Comparison of ENCODE assay signal across 8 mouse cellular contexts in genomic region chr9:37576436-37576930, GRCm38 (mm10). TPM values are rescaled to one million over a fixed set of nuclear protein-coding genes. Genes with fewer than 3 reads are reported as not detected.
DNase-seq lines count a peak whose midpoint lies in the region; ATAC-seq lines count a peak whose summit lies in the region.

No protein-coding gene starts in this region.

- H3K27me3 ChIP-seq in heart, embryonic 13.5 days (replicated peaks): peaks cover 14% of the 10 kb centered on the region; the same call in 1 of the 2 replicates

- no peaks in the 10 kb centered on the region for H3K9me3 ChIP-seq in heart, embryonic 13.5 days

- H3K4me3 ChIP-seq in heart, embryonic 13.5 days: peak overlapping the region; percentile 8; the same call in 1 of the 2 replicates

- intact Hi-C loops in heart, postnatal 25 days (cut with DNase I): no loop called here

- H3K9ac ChIP-seq in heart, embryonic 13.5 days: no peak overlapping the region

- WGBS in heart, embryonic 13.5 days: 26% methylated on average over 14 of the region's 14 CpGs

- DNase-seq in heart, postnatal 25 days (ENCODE audit: low spot score): no peak
- peak; percentile 13 for DNase-seq in MN1 (ENCODE audit: low spot score)
- peak; percentile 55 to 78 for DNase-seq in left cerebral cortex, adult 9 months (ENCODE audit: low spot score in 2 of 2)
- DNase-seq in neural tube, embryonic 10.5 days (ENCODE audit: extremely low spot score, low spot score): peak; percentile 21
- no peak for DNase-seq in urinary bladder, adult 18-20 months (ENCODE audit: low spot score in 2 of 2)

- peaks cover 21% of the 10 kb centered on the region for H3K4me1 ChIP-seq in heart, embryonic 13.5 days

- ATAC-seq in heart, embryonic 13.5 days (ENCODE audit: extremely low read depth, insufficient number of reproducible peaks, low FRiP score, low TSS enrichment): no peak
- ATAC-seq in frontal cortex, adult (ENCODE audit: low TSS enrichment): peak; percentile 78
- no peak for ATAC-seq in activated CD4-positive, CD25-positive, alpha-beta regulatory T cell, adult 4 months

- H3K4me2 ChIP-seq in heart, embryonic 13.5 days: peak overlapping the region; percentile 52

- no peak overlapping the region for H3K27ac ChIP-seq in heart, embryonic 13.5 days (replicated peaks)

- no peaks in the 10 kb centered on the region for H3K36me3 ChIP-seq in heart, embryonic 13.5 days

RNA-seq across cellular contexts. Expression of gene Siae, which starts 21.0 kb away (rescaled TPM):
- 9.6 and 10.1 TPM in 2 replicates for polyA plus RNA-seq in heart, embryonic 13.5 days (2015; fragmentation: Nextera tagmentation; extraction: Ambion mirVana)
- 1 to 10 TPM; 8.4 to 8.7 TPM for total RNA-seq in heart, postnatal 25 days (2021)
- 10 to 100 TPM in 1 of 2 experiments, 1 to 10 TPM in 1; 9.7 to 13.6 TPM for polyA plus RNA-seq in activated CD4-positive, CD25-positive, alpha-beta regulatory T cell, adult 4 months (2017; shearing (Covaris generic))

RNA-seq across cellular contexts. Expression of gene Nrgn, which starts 23.8 kb away (rescaled TPM):
- 5.5 and 5.8 TPM in 2 replicates for polyA plus RNA-seq in heart, embryonic 13.5 days (2015; fragmentation: Nextera tagmentation; extraction: Ambion mirVana)
- 1 to 10 TPM; 3.2 to 6.7 TPM for total RNA-seq in heart, postnatal 25 days (2021)
- polyA plus RNA-seq in activated CD4-positive, CD25-positive, alpha-beta regulatory T cell, adult 4 months (2017; shearing (Covaris generic)): under 1 TPM in 1 of 2 experiments, not detected in 1; 0.33 TPM

RNA-seq across cellular contexts. Expression of gene Spa17, which starts 37.0 kb away (rescaled TPM):
- 4.3 and 8.2 TPM in 2 replicates for polyA plus RNA-seq in heart, embryonic 13.5 days (2015; fragmentation: Nextera tagmentation; extraction: Ambion mirVana)
- total RNA-seq in heart, postnatal 25 days (2021): 1 to 10 TPM; 1.3 to 2.7 TPM
- polyA plus RNA-seq in activated CD4-positive, CD25-positive, alpha-beta regulatory T cell, adult 4 months (2017; shearing (Covaris generic)): 1 to 10 TPM in 1 of 2 experiments, not detected in 1; 1.4 TPM

RNA-seq across cellular contexts. Expression of gene Vsig2, which starts 37.4 kb away (rescaled TPM):
- 1.4 and 1.6 TPM in 2 replicates for polyA plus RNA-seq in heart, embryonic 13.5 days (2015; fragmentation: Nextera tagmentation; extraction: Ambion mirVana)
- total RNA-seq in heart, postnatal 25 days (2021): 1 to 10 TPM; 4.1 to 4.7 TPM
- not detected for polyA plus RNA-seq in activated CD4-positive, CD25-positive, alpha-beta regulatory T cell, adult 4 months (2017; shearing (Covaris generic))

RNA-seq across cellular contexts. Expression of gene Esam, which starts 48.6 kb away (rescaled TPM):
- 69.9 and 76.5 TPM in 2 replicates for polyA plus RNA-seq in heart, embryonic 13.5 days (2015; fragmentation: Nextera tagmentation; extraction: Ambion mirVana)
- 10 to 100 TPM; 62.5 to 77.7 TPM for total RNA-seq in heart, postnatal 25 days (2021)
- under 1 TPM in 1 of 2 experiments, not detected in 1; 0.58 TPM for polyA plus RNA-seq in activated CD4-positive, CD25-positive, alpha-beta regulatory T cell, adult 4 months (2017; shearing (Covaris generic))

Comparison
In these comparisons a context has a peak if more than half of its experiments do, and no peak if none do; other contexts are left out.
1. DNase-seq: peak in MN1 (single experiment), left cerebral cortex, adult 9 months (2 of 2) and neural tube, embryonic 10.5 days (single experiment); none in heart, postnatal 25 days (single experiment) and urinary bladder, adult 18-20 months (0 of 2).